ENCODE assay signal across 15 mouse cellular contexts in the genomic region with DNA sequence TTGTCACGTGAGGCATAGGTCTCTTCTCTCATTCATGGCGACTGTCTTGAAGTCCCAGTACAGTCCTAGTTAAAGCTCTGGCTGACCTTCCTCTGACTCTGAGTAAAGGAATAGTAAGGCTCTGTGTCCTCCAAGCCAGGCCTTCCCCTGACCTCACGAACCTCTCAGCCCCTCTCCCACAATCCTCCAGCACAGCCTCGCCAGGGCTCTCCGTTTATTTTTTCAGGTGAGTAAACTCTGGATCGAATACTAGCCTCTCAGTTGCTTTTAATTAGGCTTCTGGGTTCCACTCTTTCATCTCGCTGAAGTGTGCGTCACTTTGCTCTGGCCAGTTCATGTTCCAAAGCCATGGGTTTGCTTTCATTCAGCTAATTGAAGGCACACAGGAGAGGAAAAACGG.
"Had no signal": no experiment of that assay in that cellular context is flagged by ENCODE, and none has a peak within 500 bp of the region (broad histone marks: within the 10 kb centered on the region; RNA-seq: fewer than 3 reads in every experiment).

No protein-coding gene starts in this region.

- H3K4me1 ChIP-seq: liver, embryonic 15.5 days; neural tube, embryonic 15.5 days had no signal

- H3K4me3 ChIP-seq: left cerebral cortex, adult 2 months; liver, embryonic 15.5 days; myocyte; neural tube, embryonic 15.5 days had no signal

- H3K9ac ChIP-seq: liver, embryonic 15.5 days; lung, embryonic 14.5 days; neural tube, embryonic 15.5 days had no signal

- H3K27me3 ChIP-seq: liver, embryonic 15.5 days; neural tube, embryonic 15.5 days had no signal

- DNase-seq: kidney, adult 18-20 months; kidney, postnatal 25 days; lung, embryonic 14.5 days; lung, postnatal 14 days; midbrain, embryonic 14.5 days; right cerebral cortex, adult 18-20 months; right cerebral cortex, postnatal 25 days; thymus, postnatal 4 days had no signal

- H3K36me3 ChIP-seq: liver, embryonic 15.5 days; neural tube, embryonic 15.5 days had no signal

- H3K9me3 ChIP-seq: liver, embryonic 15.5 days; neural tube, embryonic 15.5 days had no signal

- H3K4me2 ChIP-seq: liver, embryonic 11.5 days; liver, embryonic 15.5 days; lung, embryonic 14.5 days; neural tube, embryonic 15.5 days had no signal

- H3K27ac ChIP-seq: left cerebral cortex, adult 2 months; liver, embryonic 15.5 days; macrophage; neural tube, embryonic 15.5 days; stomach, postnatal 0 days had no signal
